Mouse (Mus musculus) lung, postnatal 25 days (tissue): ENCODE data around the gene Ppp1r14d.
A peak's percentile ranks its signal among the peaks of the same experiment; 100 is the strongest.

Source experiments
- DNase-seq: peaks from one replicate; pipeline ENCODE4 v3.0.0; 2022; ENCODE audit warnings: low spot score

Ppp1r14d gene

DNA sequence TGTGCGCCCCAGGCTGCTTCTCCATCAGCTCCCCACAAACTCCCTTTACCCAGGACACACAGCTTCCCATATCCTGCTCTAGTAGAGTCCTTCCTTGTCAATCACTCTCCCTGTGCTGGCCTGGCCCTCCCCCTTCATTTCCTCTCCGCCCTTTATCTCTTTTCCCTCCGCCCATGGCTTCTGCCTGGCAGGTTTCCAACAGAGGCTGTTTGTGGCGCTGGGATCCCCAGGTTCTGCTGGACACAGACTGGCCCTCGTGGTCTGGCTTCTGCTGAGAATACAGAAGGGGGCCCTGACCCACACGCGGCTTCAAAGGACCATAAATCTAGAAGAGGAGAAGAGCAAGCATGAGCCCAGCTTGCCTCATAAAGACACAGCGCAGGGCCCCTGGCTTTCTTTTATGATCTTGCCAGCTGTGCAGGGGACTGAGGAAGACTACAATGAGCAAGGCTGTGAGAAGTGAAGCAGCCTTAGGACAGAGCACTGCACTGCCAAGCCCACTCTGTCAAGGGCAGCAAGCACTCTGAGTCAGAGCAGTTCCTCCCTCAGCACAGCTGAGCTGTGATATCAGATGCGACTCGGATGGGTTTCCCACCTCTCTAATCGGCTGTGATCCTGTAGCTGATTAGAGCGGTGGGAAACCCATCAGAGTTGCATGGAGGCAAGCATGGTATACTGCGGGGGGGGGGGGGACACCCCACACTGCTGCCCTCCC lies 56.7 kb downstream of the Ppp1r14d start:
- peak; percentile 76 for DNase-seq

DNA sequence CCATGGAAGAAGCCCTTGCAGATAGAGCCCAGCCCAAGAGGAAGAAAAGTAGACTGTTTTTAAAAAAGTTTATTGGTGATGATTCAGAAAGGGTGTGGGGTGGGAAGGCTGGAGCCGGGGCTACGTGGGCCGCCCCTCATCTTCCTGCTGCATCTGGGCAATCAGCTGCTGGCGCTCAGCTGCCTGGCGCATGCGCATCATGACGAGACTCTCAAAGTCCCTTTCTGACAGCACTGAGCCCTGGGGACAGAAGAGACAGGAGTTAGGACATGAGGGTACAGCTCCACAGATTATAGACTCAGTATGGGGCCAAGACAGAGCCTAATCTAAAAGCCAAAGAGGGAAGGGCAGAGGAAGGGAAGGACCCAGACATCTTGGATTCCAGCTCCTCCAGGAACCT lies 57.3 kb downstream of the Ppp1r14d start:
- DNase-seq: no peak

DNA sequence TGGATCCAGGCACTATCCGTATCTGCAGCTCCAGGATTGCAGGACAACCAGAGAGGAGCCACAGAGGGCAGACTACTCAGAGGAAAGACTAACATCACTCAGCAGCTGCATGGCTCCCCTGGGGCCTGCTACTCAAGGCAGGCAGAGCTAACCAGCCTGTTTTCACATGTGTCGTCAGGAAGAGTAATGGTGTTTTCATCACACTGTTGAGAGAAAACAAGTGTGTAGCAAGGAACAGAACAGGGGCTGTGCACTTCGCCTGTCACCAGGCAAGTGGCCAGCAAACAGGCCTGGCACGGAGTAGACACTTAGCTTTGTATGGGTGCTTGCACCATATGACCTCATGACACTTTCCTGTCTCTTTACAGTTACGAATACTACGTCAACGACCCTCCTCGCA lies 58.1 kb downstream of the Ppp1r14d start:
- no peak for DNase-seq

DNA sequence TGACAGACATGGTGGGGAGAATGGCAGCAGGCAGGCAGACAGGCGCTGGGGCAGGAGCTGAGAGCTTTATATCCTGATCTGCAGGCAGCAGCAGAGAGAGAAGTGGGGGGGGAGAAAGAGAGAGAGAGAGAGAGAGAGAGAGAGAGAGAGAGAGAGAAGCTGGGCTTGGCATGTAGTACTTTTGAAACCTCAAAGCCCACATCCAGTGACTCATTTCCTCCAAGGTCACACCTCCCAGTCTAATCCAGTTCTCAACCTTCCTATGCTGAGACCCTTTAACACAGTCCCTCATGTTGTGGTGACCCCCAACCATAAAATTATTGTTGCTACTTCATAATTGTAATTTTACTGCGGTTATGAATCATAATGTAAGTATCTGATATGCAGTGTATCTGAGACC lies 59.4 kb downstream of the Ppp1r14d start:
- DNase-seq: no peak
